Mouse (Mus musculus) kidney, postnatal 14 days (tissue): Measurements from ENCODE around the gene Pdss2.

ENCODE experiments used
- DNase-seq: peaks from one replicate; pipeline ENCODE4 v3.0.0; 2022; ENCODE audit warnings: mixed read lengths

The Pdss2 gene

DNA sequence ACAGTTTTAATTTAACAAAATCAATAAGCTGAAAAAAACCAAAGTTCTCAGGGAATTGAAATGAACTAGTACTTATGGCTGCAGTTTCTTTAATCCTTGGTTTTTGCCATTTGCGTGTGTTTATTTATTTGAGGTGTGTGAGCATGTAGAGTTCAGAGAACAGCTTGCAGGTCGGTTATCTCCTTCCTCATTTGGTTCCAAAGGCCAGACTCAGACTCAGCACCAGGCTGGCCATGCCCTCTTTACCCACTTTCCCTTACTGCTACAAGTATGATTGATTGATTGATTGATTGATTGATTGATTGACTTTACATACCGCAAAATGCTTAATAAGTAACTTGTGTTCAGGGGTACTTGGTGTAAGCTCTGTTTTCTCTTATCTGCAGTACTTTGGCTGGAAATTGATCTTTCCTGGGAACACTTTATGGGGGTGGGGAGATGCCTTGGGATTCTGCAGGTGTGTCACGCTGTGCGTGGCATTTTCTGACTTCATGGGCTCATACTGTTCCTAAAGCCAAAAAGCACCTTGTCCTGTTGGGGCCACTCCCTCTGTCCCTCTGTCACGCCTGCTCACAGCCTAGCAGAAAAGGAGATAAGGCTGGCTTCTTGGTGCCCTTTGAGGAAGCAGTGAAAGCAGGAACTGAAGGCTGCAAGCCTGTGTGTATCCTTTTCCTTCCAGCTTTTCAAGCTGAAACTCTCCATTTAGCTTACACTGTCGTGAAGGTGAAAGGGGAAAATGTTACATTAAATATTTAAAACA, 91.6 kb downstream of the Pdss2 start:
- DNase-seq: no peak

DNA sequence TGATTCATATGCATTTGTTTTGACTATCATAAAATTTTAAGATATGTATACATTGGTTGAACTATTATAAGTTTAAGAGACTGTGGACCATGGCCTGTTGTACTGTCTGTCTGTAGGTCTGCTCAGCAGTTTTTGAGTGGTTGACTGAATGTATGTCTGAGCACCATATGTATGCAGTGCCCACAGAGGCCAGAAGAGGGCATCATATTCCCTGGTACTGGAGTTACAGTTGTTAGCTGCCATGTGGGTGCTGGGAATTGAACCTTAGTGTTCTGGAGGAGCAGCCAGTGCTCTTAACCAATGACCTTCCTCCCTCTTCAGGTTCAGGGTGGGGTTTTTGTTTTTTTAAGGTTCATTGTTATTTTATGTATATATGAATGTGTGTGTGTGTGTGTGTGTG, 93.9 kb downstream of the Pdss2 start:
- DNase-seq: no peak

DNA sequence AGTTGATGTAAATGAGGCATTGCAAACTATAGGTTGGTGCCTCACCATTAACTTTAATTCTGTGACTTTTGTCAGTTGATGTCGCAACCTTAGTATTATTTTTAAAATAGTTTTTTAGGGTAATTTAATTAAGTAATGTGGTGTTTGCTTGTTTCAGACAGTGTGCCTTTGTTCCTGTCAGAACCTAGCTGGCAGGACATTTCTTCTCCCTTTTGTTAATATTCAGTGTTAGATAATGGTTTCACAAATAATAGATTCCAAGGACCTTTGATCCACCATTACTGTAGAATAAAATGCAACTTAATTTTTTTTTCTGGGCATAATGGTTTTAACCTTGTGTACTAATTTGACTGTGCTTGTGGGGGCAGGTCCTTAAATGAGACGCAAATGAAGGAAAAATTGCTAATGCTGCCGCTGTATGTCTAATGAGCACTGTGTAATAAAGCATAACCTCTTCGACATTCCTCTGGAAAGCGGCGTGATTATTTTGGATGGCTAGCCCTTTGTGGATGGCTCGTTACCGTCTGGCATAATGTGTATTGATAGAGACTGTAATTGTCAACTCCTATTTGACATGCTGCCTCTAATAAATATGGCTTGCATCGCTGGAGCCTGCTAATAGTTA, 96.2 kb downstream of the Pdss2 start:
- DNase-seq: no peak

DNA sequence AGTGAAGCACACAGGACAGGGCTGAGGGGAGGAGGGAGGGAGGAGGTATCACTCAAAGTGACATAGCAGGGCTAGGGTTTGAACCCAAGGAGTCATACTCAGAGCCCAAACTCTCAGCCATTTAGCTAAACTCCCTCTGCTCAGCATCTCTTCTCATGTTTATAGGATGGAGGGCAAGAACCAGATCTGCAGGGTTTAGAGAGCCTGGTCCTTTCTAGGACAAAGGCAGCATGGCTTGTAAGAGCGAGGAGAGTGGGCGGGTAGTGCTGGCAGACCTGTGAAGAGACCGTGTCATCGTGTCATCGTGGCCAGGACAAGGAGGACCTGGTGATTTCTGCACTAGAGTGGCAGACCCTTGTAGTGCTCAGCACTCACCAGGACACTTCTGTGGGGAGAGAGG, 99.7 kb downstream of the Pdss2 start:
- DNase-seq: no peak

DNA sequence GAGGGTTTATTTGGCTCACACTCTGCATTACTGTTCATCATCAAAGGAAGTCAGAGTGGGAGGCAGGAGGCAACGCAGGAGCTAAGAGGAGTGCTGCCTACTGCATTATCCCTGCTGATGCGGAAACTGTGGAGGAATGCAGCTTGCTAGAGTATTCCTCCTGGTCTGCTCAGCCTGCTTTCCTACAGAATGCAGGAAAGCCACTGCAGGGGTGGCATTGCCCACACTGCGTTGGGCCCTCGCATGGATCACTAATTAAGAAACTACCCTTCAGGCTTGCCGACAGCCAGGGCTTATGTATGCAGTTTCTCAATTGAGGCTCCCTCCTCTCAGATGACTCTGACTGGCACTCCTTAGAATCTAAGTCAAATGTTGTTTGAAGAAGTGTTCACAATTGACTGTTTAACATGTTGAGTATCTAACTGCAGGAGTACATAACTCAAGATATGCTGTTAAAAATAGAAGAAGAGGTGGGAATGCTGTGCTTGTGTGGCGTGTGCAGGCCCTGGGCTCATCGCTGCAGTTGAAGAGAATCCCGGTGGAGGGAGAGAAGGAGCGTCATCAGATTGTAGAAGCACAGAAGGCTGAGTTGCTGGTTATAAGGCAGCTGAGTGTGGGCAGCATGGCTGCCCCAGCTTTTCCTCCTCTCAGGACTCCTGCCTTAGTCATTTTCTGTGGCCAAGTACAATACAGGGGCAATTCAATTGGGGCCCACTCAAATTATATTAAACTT, 101.3 kb downstream of the Pdss2 start:
- no peak for DNase-seq

DNA sequence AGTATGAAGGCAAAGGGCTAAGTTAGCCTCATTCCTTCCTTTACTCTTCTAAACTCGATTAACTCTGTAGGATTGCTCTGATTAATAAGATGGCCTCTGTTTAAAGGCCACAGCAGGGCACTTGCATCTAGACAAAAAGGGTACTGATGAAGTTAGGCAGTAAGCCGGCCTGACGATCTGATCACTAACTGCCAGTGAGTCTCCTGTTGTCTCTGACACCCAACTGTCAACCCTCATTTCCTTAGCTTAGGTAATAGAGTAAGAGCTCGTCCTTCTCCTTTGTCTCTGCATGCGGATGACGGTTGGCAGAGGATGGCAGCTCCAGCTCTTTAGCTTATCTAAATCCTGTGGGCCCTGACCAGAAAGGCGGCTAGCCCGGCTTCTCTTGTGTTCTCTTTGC, 102.1 kb downstream of the Pdss2 start:
- DNase-seq: no peak

DNA sequence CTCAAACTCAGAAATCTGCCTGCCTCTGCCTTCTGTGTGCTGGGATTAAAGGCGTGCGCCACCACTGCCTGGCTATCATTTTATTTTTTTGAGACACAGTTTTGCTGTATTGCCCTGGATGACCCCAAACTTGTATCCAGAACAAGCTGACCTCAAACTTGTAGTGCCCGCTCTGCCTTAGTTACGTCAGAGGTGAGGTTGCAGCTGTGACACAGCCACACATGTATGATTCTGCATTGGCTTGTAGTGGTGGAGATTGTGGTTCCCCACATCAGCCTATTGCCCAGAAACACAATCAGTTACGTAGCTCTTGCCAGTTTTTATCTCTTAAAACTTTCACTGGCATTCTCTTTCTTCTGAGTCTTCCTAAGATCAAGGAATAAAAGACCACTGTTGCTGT, 108.5 kb downstream of the Pdss2 start:
- no peak for DNase-seq

DNA sequence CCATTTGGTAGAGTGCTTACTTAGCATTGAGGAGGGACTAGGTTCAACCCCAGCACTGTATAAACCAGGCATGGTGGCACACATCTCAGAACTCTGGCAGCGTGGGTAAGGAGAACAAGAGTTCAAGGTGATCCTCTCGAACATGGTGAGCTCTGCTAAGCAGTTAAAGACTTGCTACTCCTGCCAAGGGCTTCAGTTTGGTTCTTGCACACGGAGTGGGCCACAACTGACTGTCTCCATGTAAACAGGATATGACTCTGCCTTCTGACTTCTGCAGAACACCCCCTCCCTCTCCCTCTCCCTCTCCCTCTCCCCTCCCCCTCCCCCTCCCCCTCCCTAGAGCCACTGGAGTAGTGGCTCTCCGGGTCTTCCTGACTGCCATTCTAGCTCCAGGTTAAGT, 109.4 kb downstream of the Pdss2 start:
- DNase-seq: no peak

DNA sequence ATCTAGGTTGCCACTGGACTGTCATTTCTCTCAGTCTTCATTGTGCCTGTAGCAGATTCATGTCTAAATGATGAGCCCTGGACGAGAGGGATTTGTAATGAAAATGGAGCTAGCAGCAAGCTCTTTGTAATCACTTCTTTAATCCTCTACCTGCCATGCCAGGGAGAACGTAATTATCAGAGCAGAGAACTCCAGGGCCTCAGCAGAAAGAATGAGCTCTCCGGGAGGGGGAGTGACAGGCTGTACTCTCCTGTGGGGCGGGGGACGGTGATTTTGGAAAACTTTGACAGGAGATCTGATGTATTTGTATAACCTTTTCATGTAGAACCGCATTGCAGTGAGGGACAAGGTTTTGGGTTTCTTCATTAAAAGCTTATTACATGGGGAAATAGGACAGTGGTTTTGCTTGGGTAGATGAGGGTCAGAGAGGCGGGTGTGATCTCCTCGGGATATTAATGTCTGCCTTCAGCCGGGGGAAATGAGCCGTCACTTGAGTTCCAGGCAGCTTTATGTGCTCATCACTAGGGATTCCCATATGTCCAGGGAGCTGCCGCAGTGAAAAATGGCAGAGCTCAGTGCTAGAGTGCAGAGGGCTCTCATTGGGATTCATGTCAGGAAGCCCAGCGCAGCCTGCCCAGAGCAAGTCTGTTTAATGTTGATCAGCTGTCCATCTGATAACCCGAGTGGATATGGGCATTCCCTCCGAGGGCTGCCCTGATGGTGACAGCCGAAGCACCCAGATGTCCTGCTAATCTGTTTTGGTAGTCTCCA, 110.8 kb downstream of the Pdss2 start:
- no peak for DNase-seq

DNA sequence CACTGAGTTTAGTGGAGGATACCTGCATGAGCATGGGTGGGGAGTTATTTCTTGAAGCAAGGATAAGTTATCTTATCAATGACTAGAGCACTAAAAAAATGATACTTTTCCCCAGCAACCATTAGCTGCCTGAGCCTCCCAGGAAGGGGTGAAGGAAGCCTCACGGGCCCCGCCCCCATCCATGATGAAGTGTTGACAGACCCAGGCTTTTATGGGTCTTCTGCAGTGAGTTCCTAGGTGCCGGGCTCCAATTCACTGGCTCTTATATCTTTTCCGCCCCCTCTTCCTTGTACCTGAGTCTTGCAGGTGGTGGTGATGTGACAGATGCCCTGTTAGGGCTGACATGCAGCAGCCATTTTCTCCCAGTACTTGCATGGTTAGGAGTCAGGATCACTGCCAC, 114.6 kb downstream of the Pdss2 start:
- no peak for DNase-seq

DNA sequence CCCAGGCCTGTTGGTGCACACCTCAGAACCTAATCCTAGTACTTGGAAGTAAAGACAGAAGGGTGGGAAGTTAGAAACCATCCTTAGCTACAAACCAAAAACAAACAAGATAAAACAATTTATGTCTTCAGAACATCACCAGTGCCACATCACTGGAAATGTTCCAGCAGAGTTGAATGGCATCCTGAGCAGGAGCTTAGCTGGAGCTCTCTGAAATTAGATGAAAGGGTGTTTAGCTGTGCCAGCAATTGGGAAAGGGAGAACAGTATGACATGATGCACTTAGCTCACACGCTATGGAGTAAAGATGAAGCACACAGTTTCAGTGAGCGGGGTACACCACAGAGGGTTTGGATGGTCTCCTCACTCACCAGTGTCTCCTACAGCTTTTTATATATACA, 115.8 kb downstream of the Pdss2 start:
- no peak for DNase-seq

DNA sequence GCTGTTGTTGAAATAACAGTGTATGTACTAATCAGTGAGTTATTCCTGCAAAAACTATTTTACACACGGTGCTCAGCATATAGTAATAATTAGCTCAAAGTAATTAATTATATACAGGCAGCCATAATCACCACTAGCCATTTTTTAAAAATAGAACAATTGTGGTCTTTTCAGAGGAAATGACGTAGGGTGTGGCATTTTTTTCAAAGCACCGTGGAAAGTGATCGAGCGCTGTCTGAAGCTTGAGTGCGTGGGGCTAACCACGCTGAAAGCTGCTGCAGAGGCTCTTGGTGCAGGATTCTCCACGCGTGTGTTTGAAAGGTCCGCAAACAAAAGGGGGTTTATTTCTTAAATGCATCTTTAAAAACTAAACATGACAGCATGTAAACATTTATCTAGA, 118.5 kb downstream of the Pdss2 start:
- no peak for DNase-seq

DNA sequence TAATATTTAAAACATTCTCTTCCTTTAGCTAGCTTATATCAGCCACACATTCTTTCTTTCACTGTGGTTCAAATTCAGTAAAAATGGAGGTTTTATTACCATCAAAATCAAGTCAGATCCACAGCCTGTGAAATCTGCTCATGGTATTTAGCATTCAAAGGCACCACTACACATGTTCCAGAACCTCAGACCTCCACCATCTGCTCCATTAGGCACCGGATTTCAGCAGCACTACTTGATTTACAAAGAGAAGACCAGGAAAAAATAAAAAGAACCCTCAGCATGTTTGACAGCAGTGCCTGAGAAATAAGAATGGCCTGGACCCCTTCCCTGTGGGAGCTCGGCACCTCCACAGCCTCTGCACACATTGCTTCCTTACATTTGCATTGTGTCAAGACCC, 128.4 kb downstream of the Pdss2 start:
- no peak for DNase-seq

DNA sequence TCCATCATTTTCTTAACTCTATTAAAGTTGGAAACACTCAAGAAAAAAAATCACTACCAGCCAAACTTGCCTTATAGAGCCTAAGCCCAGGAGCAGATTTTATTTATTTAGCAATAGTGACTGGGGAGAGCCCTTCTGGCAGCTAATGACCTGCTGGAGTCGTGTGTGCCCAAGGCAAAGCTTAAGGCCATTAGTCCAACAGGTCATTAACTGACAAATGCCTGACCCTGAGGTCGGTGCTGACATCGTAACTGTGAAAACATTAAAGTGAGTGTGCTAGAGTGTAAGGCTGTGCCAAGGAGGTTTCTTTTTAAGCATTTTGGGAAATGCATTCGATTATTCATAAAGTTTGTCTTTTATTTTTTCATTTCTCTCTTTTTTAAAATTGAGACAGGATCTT, 136.6 kb downstream of the Pdss2 start:
- DNase-seq: no peak

DNA sequence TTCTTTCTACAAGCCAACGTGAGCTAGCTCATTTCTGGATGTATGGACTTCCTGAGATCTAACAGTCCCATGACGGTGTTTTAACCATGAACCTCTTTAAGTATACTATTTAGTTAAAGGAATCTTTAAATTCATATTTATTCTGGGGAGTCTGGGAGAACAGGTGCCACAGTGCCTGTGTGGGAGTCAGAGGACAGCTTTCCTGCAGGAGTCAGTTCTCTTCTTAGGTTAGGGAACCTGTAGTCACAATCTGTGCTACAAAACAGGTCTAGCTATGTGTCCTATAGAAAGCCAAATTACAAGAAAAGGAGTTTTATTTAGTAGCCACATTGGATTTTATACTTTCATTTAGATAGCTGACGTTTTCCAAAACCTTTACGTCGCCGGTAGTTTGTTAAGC, 141.7 kb downstream of the Pdss2 start:
- DNase-seq: no peak

DNA sequence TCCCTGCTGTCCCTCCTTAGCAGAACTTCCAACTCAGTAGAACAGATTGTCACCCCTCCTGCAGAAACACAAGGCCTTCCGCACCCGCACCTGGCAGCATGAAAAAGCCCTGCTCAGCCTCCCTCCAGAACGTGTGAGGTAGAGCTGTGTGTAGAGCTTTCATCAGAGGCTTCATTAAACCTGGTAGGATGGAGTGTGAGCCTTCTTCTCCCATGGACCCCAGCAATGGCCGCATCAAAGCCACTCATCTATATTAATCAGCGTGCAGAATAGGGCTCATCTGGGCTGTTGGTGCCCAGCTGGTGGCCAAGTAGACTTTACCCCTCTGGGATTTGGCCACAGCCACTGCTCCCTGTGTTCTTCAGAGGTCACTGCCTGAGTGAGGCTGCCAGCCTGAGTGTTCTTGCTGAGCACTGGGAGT, 142.2 kb downstream of the Pdss2 start:
- DNase-seq: peak; percentile 69

DNA sequence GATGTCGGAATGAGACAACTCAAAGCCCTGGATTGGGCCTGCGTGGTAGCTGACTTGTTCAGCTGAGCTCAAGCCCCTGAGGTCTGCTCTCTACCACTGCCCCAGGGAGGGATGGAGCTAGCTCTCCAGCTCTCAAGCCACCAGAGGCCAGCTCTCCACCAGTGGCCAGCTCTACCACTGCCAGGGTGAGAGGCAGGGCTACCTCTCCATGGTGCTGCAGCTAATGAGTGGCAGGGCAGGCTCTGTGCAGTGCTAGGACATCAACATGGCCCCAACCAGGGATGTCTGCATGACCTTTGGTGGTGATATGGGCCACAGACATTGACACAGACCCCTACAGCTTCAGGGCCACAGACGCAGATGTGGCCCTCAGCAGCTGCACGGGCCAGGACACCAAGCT, 144.6 kb downstream of the Pdss2 start:
- DNase-seq: no peak

DNA sequence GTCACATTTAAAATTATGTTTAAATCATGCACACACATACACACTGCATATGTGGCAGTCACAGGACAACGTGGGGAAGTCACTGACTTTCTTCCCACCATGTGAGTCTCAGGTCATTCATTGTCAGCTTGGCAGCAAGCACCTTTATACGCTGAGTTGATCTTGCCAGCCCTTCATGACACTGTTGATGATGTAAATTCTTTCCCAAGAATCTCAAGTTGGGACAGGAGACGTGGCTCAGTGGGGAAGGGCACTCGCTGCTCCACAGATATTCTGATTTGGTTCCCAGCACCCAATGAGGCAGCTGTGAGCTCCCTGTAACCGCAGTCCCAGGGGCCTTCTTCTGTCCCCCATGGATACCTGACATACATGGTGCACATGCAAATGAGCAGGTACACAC, 147.3 kb downstream of the Pdss2 start:
- DNase-seq: no peak

DNA sequence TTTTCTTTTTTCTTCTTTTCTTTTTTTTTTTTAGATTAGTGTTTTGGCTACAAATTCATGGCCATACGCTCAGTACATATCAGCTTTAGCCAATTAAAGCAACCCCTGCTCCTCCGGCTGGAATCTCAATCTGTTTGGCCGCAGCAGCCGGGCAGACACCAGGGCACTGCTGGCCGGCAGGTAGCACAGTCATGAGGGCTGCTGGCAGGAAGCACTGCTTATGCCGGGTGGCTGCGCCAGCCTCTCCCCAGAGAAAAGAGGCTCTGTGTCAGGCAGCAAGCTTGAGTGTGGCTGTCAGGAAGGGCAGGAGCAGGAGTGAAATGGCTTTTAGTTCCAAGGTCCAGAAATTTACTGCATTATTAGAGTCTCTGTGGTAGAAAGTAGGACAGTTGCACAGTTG, 151.0 kb downstream of the Pdss2 start:
- DNase-seq: peak; percentile 65

DNA sequence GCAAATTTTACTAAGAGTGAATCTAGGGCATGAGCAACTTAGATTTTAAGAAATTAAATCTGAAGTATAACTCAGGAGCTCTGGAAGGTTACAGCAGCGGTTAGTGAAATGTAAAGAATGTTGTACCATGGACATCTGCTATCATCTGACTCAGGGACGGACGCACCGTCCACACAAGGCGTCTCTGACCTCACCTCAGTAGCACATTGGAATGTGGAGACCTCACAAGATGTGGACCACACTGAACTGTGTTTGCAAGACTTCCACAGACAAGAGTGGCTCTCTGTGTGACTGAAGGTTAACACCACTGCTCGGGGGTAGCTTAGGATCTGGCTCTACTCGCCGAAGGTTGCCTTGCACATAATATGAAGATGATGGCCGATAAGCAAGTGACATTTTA, 151.7 kb downstream of the Pdss2 start:
- no peak for DNase-seq

DNA sequence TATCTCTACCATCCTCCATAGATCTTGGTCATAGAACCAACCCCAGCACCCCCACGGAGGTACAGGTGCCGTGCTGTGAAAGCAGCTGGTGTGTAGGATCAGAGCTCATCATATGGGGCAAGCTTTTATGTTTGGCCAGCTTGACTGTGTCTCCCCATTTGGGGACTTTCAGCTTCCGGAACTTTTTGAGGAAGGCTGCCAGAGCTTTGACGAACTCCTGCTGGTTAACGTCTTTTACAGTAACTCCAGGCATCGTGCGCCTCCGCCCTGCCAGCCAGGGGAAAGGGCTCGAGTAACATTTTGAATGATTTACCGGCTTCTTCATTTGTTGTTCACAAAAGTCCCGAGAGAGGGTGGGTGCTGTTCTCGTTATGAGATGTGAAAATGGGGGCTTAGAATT, 152.4 kb downstream of the Pdss2 start:
- peak; percentile 64 for DNase-seq

DNA sequence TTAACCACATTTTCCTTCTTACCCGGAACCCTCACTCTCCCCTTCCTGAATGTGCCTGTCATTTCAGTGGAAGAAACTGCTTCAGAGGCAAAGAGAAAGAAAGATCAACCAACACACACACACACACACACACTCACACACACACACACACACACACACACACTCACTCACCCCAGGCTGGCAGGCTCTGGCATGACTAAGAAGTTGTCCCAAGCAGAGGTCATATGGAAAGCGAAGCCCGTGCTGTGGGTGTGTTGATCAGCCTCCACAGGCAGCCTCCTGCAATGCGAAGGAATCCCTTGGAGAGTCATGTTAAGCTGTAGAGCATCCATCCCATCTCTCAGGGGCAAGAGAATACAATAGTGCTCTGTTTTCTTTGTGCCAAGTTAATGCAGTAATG, 154.0 kb downstream of the Pdss2 start:
- no peak for DNase-seq

DNA sequence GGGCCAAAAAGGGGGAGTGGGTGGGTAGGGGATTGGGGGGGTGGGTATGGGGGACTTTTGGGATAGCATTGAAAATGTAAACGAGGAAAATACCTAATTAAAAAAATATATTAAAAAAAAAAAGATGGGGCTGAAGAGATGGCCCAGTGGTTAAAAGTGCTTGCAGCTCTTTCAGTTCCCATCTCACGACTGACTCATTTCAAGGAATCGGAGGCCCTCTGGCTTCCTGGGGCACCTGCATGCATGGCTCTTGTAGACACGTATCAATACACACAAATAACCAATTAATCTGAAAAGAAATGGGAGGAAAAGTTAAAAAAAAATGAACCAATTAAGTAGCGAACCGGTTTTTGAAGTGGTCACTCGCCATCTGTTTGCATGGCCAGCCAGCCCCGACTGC, 155.5 kb downstream of the Pdss2 start:
- no peak for DNase-seq

DNA sequence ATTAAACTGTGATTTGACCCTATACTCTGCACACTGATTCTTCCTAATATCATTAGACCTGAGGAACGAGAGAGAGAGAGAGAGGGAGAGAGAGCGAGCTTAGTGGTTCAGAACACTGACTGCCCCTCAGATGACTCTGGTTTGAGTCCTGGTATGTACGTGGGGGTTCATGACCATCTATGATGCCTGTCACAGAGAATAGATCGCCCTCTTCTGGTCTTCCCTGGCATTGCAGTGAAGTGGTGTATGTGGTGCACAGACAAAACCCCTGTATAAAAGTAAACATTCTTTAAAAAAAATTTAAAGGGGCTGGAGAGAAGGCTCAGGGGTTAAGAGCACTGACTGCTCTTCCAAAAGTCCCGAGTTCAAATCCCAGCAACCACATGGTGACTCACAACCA, 157.0 kb downstream of the Pdss2 start:
- peak; percentile 50 for DNase-seq
